Mouse (Mus musculus) c-Kit-positive CD71-negative TER-119-negative erythroid progenitor cells, embryonic 14.5 days (primary cell): ENCODE measurements around the gene Thoc5.

Experiments used
- DNase-seq: peaks from one replicate; pipeline ENCODE4 v3.0.0-alpha.2; 2013; ENCODE audit warnings: low read depth

Thoc5 gene

DNA sequence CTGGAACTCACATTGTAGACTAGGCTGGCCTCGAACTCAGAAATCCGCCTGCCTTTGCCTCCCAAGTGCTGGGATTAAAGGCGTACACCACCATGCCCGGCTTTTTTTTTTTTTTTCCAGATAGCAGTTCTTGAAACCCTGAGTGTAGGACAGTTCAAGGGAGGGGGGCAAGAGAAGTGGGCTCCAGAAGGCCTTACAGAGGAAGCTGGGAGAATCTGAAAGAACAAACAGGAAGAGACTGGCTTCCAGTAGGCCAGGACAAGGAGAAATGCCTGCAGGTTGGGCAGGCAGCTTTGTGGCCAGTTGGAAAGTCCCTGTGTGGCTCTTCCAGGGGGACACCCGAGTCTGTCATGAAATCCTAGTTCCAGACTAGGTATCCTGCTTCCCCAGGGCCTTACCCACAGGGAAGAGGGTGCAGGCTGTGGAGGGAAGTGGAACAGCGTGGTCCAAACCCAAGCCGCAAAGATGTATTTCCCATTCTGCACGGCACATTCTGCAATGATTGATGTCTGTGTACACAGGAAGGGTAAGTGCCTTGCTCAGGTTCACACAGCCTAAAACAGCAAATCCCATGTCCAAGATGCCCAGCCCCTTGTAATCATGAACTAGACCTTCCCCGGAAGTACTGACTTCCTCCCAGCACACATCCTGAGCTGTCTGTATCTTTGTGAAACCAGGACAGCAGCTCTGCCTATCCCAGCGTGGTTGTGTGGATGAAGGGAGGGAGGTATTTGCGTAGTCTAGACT lies 79.4 kb downstream of the Thoc5 start:
- DNase-seq, result no peak

DNA sequence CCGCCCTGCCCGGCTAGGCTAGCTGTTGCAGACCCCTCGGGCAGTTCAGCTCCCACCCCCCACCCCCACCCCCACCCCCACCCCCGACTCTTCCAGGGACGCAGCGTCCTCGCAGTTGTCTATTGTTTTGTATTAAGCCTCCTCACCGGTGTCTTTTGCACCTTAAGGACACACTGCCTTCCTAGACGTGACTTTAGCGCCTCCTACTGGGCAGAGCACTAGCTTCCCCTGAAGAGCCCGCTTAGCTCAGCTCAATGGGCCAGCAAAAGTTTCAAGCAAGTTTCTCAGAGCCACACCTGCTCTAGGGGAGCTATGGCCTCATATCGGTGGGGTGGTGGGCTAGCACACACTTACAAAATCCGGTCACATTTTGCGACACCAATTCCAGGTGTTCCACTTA lies 80.5 kb downstream of the Thoc5 start:
- DNase-seq, result peak; percentile 83
